16 mouse cellular contexts compared by ENCODE assay signal in the genomic region with DNA sequence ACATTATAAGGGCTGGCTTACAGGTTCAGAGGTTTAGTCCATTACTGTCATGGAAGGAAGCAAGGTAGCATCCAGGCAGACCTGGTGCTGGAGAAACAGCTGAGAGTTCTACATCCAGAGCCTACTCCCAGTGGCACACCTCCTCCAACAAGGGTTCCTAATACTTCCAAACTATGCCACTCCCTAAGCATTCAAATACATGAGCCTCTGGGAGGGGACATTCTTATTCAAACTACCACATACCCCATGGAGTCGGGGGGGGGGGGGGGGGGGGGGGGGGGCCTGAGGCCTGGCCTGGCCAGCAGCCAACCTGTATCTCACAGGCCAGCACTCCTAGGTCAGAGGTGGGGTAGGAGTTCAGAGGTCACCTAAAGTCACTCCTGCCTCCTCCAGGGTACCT.
"Had no signal": no experiment of that assay in that cellular context is flagged by ENCODE, and none has a peak within 500 bp of the region (broad histone marks: within the 10 kb centered on the region; RNA-seq: fewer than 3 reads in every experiment).

No protein-coding gene starts in this region.

- H3K27me3 ChIP-seq: limb, embryonic 13.5 days; liver, embryonic 15.5 days; lung, embryonic 15.5 days; stomach, embryonic 15.5 days had no signal

- H3K4me3 ChIP-seq: limb, embryonic 13.5 days; liver, embryonic 12.5 days; liver, embryonic 15.5 days; lung, embryonic 15.5 days; stomach, embryonic 15.5 days had no signal

- H3K36me3 ChIP-seq: limb, embryonic 13.5 days; liver, embryonic 12.5 days; liver, embryonic 15.5 days; lung, embryonic 15.5 days; stomach, embryonic 15.5 days had no signal

- H3K9me3 ChIP-seq: lung, embryonic 15.5 days; stomach, embryonic 15.5 days had no signal

- DNase-seq: kidney, postnatal 14 days; kidney, postnatal 4 days; left cerebral cortex, postnatal 4 days; liver; lung, adult 18-20 months; lung, postnatal 10 days; lung, postnatal 4 days; right cerebral cortex, adult 18-20 months; spleen, adult 18-20 months; thymus, postnatal 25 days had no signal

- H3K9ac ChIP-seq: limb, embryonic 13.5 days; liver, embryonic 12.5 days; liver, embryonic 15.5 days; lung, embryonic 15.5 days; stomach, embryonic 15.5 days had no signal

- H3K4me2 ChIP-seq: limb, embryonic 13.5 days; liver, embryonic 12.5 days; liver, embryonic 15.5 days; lung, embryonic 15.5 days; midbrain, embryonic 11.5 days; stomach, embryonic 15.5 days had no signal

- ATAC-seq: liver, embryonic 12.5 days had no signal

- H3K27ac ChIP-seq: limb, embryonic 13.5 days; liver, embryonic 12.5 days; liver, embryonic 15.5 days; lung, embryonic 15.5 days; stomach, embryonic 15.5 days had no signal
